Mouse (Mus musculus): ENCODE results near the gene Slc15a4.

Gene Slc15a4

DNA sequence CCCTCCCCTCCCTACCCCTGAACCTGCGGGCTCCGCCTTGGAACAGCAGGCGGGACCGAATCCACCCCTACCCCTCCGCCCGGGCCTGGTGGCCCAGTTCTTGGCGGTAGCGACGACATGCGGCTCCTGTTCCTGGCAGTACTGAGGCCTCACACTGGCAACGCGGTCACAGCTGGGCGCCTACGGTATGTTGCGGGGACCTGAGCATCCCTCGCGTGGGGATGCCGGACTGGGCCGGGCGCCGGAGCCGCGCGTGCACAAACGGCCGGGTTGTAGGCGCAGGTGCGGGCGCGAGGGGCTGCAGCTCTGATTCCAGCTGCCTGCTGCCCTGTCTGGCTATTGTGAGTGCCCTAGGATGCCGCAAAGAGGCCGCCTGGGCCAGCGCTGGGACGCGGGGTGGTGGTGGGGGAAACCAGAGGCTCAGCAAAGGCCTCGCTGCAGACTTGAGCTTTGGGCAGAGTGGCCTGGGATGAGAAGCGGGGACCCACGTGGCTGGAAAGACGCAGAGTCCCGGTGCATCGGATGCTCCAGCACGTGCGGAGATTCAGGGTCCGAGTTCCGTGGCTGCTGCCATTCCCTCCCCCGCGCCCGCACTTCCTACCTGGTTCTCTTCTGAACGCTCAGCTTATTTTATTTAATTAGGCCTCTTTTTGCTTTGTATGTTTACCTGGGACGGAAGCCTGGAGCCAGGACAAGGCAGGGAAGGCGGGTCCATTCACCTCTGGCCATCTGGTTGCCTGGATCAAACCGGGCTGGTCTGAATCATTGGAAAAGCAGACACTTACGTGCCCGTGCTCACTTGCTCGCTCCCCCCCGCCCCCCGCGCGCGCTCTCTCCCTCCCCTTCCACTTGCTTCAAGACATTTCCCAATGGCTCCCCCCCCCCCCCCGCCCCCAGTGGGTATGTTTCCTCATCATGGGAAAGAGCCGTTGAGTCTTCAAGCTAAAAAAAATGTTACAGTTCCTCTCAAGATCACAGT is at the start of gene Slc15a4, which contains the start of gene Glt1d1:
Gene Slc15a4, minus strand, starts transcription at position 731 of the 979 bp plus-strand sequence.
Gene Glt1d1, plus strand, starts transcription at position 96 of the 979 bp plus-strand sequence.
- peak; percentile 82 for DNase-seq

- DNase-seq = no peak
Measured at GRCm38 (mm10) chr5:127678501-127678900, 45.8 kb upstream of the Slc15a4 start.

- DNase-seq = no peak
Measured at GRCm38 (mm10) chr5:127677561-127677960, 44.9 kb upstream of the Slc15a4 start.

DNA sequence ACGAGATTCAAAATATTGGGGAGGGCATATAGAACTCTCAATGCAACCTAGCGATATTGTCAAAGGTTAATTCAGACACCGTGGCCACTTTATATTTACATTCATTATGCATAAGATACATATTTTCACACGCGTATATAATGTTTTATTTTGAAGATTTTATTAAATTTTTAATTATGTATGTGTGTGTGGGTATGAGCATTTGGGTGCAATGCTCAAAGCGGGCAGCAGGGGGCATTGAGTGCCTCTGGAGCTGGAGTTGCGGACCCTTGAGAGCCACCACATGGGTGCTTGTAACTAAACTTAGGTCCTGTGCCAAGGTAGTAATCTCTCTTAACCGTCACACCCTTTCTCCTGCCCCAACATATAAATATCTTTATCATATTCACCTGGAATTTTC is 41.2 kb upstream of the Slc15a4 start:
- DNase-seq = no peak

DNA sequence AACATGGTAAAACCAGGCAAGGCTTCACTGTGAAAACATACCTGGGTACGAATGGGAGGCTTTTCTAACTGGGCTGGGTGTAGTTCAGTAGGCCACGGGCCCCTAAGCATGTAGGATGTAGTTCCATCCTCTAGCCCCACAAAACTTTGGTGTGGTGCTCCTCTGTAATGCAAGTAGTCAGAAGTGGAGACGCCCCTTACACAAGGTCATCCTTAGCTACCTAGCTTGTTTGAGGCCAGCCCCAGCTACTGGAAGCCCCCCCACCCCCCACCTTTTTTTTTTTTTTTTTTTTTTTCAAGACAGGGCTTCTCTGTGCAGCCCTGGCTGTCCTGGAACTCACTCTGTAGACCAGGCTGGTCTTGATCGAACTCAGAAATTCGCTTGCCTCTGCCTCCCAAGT is 28.3 kb upstream of the Slc15a4 start:
- no peak for DNase-seq

DNA sequence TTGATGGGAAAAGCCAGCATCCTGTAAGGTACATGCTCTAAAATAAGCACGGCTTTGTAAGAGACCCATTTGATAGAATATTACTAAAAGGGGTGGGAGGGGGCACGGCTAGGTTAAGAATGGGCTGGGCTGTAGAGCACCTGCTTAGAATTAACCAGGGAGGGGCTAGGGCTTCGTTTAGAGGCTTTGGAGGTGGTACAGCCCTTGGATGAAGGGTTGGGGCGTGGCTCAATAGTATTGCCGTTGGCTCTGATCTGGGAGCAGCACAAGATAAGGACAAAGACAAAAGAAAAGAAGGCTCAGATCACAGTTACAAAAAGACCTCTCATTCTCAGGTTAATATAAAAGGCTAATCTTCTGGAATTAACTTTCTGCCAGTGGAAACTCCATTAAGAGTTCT is 27.6 kb upstream of the Slc15a4 start:
- no peak for DNase-seq

DNA sequence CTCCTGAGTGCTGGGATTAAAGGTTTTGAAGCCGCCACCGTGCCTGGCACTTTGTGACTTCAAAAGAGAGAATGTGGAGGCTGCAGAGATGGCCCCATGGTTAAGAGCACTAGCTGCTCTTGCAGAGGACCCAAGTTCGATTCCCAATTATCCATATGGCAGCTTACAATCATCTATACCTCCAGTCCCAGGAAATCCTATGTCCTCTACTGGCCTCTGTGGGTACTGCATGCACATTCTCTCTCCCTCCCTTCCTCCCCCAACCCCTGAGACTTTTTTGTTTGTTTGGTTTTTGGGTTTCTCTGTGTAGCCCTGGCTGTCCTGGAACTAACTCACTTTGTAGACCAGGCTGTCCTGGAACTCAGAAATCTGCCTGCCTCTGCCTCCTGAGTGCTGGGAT is 26.6 kb upstream of the Slc15a4 start:
- no peak for DNase-seq

DNA sequence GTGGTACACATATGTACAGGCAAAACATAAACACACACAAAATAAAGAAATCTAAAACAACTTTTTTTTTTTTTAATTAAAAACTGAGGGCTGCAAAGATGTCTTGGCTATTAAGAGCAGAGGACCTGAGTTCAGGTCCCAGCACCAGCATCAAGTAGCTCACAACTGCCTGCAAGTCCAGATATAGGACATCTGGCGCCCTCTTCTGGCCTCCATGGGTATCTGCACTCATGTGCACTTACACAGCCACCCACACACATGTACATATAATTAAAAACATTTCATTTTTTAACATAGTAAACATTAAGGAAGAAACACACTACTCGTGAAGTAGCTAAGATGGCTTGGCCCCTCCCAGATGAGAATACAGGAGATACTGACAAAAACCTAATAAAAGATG is 25.6 kb upstream of the Slc15a4 start:
- DNase-seq = no peak

DNA sequence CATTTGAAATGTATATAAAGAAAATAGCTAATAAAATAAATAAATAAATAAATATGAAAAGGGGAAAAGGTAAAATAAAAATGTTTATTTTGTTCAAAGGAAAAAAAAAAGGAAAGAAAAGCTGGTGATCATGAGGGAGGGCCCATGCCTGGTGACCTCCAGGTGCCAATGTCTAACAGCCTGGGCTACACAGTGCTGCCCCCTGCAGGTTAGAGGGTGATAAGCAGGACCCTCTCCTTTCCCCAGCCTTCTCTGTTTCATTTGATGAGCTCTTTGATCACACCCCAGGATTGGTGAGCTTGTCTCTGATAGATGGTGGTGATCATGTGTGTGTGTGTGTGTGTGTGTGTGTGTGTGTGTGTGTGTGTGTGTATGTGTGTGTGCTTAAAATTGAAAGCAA is 16.4 kb upstream of the Slc15a4 start:
- peak; percentile 41 for DNase-seq

GRCm38 (mm10) chr5:127648046-127648445 is 15.3 kb upstream of the Slc15a4 start:
- peak; percentile 40 for DNase-seq

DNA sequence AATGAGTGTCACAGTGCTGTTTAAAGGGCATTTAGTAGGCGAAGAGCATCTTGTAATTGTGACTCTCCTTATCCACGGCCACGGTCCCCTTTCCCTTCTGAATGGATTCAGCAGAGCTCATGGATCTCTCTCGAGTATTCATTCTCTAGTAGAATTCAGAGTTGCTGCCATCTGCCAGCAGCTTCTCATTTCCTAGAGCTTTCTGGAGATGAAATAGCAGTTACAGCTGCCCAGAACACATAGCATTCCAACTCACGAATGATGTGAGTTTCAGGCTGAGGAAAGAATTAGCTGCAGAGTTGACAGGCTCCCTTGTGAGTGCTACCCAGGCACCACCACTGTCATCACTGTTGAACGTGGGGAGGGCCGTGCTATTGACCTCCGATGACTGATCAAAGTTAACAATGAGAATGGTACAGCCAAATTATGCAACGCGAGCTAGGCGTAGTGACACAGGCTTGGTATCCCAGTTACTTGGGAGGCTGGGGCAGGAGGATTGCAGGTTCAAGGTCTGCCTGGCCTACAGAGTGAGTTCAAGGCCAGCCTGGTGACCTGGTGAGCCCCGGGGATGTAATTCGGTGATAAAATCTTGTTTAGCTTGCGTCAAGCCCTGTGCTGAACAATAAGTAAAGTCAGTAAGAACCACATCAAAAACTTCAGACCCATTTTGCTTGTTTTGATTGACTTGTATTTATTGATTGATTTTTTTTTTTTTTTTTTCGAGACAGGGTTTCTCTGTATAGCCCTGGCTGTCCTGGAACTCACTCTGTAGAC is 8.7 kb upstream of the Slc15a4 start:
- DNase-seq = no peak

DNA sequence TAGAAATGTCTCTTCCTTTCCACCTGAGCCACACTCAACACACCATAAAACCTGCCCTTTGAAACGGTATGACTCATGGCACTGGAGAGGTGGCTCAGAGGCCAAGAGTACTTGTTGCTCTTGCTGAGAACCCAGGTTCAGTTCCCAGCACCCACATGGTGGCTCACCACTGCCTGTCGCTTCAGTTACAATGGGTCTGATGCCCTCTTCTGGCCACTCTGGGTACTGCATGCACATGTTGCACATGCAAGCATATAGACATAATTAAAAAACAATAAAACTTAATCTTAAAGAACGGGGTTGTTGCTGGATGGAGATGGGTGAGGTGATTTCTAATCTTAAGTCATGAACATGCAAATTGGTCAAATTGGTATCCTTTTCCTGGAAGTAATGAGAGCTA is 7.7 kb upstream of the Slc15a4 start:
- no peak for DNase-seq

DNA sequence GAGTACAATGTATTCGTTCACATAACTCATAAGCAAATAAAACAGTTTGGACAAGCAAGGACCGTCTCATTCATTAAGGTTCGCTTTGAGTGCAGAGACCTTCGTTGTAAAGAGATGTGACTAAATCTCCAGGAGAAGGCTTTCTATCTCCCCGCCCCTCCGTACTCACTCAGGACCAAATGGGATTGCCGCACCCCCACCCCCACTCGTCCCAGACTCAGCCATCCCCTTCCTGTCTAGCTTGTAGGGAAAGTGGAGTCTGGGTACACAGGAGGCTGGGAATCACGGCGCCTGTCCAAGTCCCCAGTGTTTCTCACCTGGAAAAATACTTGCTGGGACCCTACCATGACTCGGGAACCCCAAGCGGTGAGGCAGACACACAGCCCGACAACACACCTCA is 6.9 kb upstream of the Slc15a4 start:
- no peak for DNase-seq

- no peak for DNase-seq
Measured at GRCm38 (mm10) chr5:127639067-127639605, 6.4 kb upstream of the Slc15a4 start.

DNA sequence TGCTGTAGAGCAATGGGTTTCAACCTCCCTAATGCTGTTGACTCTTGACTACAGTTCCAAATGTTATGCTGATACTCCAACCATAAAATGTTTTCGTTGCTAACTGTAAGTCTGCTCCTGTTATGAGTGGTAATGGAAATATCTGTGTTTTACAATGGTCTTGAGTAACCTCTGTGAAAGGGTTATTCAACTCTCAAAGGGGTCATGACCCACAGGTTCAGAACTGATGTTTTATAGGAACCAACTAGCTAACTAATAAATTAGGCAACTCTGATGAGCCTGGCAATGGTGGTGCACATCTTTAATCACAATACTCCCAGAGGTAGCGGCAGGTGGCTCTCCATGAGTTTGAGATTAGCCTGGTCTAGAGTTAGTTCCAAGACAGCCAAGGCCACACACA is 5.5 kb upstream of the Slc15a4 start:
- DNase-seq = no peak

GRCm38 (mm10) chr5:127637622-127638021 is 4.9 kb upstream of the Slc15a4 start:
- no peak for DNase-seq

- no peak for DNase-seq
Measured at GRCm38 (mm10) chr5:127633666-127634065, 969 bp upstream of the Slc15a4 start.

DNA sequence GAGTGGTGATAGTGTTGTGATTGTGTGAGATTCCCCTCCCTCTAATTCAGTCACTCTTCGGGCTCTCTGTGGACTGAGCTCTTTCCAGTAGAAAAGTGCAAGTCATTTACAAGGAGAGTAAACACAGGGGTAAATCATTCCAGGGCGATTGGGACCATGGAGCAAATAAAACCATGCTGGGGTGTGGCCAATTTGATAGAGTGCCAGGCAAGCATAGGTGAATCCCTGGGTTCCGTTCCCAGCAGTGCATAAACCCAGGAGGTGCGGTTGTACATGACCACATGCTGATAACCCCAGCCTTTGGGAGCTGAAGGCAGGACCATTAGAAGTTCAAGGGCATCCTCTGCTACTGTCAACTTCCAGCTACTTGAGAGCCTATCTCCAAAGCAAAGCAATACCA is 491 bp upstream of the Slc15a4 start:
- no peak for DNase-seq

GRCm38 (mm10) chr5:127631671-127632070 is 1.0 kb downstream of the Slc15a4 start:
- no peak for DNase-seq

DNA sequence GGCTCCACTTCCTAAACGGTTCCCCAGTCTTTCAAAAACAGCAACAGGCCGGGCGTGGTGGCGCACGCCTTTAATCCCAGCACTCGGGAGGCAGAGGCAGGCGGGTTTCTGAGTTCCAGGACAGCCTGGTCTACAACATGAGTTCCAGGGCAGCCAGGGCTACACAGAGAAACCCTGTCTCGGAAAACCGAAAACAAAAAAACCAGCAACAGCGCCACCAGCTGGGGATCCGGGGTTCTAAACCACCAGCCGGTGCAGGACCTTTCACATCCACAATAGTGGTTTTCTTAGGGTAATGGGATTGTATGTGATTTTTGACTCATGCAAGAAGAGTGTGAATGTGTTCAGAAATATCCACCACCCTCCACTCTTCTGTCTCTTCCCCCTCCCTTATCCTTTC is 5.5 kb downstream of the Slc15a4 start:
- DNase-seq = no peak

DNA sequence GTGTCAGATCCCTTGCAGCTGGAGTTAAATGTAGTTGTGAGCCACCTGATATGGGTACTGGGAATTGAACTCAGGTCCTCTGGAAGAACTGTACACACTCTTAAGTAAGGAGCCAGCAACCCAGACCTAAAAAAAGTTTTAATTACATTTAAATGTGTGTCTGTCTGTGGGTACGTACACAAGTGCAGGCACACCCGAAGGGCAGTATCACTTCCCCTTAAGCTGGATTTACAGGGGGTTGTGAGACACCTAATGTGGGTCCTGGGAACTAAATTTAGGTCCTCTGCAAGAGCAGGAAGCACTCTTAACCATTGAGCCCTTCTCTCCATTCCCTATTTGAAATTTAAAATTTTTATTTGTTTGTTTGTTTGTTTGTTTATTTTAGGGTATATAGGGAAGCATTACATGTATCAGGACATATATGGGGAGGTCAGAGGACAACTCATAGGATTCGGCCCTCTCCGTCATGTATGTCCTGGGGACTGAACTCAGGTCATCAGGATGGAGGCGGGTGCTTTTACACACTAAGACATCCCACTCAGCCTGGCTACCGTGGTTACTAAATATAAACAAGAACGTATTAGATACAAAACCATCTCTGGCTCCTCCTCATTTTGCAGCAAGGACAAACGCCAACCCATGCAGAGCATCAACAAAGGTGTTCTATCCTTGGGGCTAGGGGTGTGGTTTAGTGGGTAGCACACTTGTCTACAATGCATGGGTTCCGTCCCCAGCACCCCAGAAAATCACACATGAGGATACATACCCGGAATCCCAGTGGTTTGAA is 8.1 kb downstream of the Slc15a4 start:
- DNase-seq = no peak

DNA sequence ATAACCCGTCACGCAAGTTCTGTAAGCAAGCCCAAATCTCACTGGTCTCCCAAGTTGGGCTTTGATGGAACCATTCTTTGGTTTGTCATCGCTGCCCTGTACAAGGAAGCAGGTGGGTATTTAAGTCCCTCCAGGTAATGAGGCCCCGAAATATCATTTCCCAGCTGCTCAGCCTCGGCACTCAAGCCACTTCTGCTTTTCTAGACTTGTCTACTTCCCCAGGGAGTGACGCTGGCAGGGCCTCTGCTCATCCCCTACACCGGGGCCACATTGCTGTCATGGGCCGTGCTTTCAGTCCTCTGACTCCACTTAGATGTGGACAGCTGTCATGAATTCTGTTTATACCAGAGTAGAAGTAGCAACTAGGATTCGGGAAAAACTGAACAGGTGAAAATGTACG is 11.6 kb downstream of the Slc15a4 start:
- no peak for DNase-seq

DNA sequence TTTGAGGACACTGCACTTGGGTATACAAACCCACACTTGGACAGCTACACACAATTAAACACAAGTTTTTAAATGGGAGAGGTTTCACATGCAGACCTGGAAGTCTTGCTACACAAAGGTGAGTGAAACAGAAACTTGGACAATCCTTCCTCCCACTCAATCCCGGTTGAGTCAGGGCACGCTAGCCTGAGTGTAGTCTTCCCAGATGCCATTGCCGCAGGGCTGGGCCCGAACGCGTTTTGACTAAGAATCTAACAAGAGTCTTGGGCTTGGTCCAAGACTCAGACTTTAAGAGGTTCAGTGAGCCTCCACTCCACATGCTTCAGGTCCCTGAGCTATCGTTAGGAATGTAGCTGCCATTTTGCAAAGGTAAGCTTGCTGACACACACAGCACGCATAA is 12.3 kb downstream of the Slc15a4 start:
- DNase-seq = no peak
